Mouse (Mus musculus) lung, adult 2 months (tissue): ENCODE measurements around the gene Srp68. TPM values are rescaled to one million over a fixed set of nuclear protein-coding genes. Genes with fewer than 3 reads are reported as not detected.

Experiments
- DNase-seq: peaks from one replicate; pipeline ENCODE4 v3.0.0; 2022
- H3K4me1 ChIP-seq: fragments of 200-500 bp; 2 replicates; pipeline ENCODE4 v1.6.1; 2011; ENCODE audit warnings: low read length; ENCODE audit not compliant: control insufficient read depth, insufficient read depth
- H3K4me3 ChIP-seq: fragments of 200-500 bp; replicated peaks from 2 replicates; pipeline ENCODE3; 2011; ENCODE audit warnings: low read depth, mild to moderate bottlenecking, control low read depth, low read length; ENCODE audit errors: extremely low read depth
- CTCF ChIP-seq: fragments of 200-500 bp; IDR thresholded peaks from 2 replicates; pipeline ENCODE4 v1.5.1; 2011; ENCODE audit warnings: mild to moderate bottlenecking, low read length, control low read depth; ENCODE audit not compliant: insufficient read depth
- POLR2A ChIP-seq: fragments of 200-500 bp; IDR thresholded peaks from 2 replicates; pipeline ENCODE4 v1.6.1; 2011; ENCODE audit warnings: low read depth, mild to moderate bottlenecking, control low read depth, low read length, borderline replicate concordance; ENCODE audit errors: extremely low read depth
- WGBS: fragments of 180-500 bp; shearing (Covaris S2); methylation state at CpG from one replicate; pipeline ENCODE4 v1.1.7; 2018; 5-methylcytosine and 5-hydroxymethylcytosine counted together
- polyA plus RNA-seq: library from polyadenylated mRNA; depleted of rRNA; stranded (reverse); fragments of >200 nt; gene quantifications from 2 replicates; pipeline ENCODE4 v1.2.3, GENCODE M21; 2012; rRNA removed

The Srp68 gene
- polyA plus RNA-seq, 1 experiment: 42.9 TPM

DNA sequence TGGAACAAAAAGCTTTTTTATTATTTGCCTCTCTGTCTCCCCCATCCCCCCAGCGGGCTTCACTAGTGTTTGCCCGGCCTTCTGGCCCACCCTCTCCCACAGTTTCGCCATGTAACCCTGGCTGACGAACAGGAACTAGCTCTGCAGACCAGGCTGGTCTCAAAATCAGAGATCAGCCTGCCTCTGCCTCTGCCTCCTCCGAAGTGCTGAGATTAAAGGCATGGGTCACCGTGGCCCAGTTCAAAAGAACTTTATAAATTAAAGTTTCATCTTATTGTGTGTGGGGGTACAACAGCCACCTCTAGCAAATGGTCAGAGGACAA lies 76.5 kb downstream of the Srp68 start:
- peak overlapping the region; percentile 39 for H3K4me3 ChIP-seq
- H3K4me1 ChIP-seq: peaks cover 16% of the 10 kb centered on the region
- WGBS: 76% methylated on average over 6 of the region's 6 CpGs
- no peak for DNase-seq
- TF ChIP-seq POLR2A (no peak), CTCF (no peak)

DNA sequence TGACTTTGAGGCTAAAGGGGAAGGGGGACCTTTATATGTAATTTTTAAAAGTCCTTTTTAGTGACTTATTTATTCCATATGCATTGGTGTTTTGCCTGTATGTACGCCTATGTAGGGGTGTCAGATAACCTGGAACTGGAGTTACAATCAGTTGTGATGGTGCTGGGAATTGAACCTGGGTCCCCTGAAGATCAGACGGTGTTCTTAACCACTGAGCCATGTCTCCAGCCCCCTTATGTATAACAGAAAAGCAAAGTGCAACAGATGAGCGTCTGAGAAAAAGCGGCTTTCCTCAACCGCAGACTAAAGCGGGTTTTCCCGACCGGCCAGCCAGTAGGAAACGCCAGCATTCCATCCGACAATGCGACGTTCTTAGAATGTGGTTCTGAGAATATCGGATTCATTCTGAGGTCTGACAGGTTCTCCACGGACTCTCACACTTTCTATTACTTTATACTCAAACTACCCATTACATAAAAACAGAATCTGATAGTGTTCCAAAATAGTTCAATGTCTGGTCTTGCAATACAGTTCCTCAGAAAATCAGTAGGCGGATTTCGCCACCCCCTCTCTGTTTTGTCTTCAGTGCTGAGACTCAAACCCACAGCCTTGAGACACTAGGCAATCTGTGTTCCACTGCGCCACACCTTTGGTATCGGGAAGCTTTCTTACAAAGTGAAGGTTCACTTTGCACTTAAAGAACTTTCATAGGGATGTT lies 77.0 kb downstream of the Srp68 start:
- Histone ChIP-seq H3K4me3 (no peak overlapping the region), H3K4me1 (peaks cover 16% of the 10 kb centered on the region)
- 93% methylated on average over 18 of the region's 18 CpGs for WGBS
- DNase-seq: no peak
- TF ChIP-seq CTCF: no peak
- TF ChIP-seq POLR2A: no peak

DNA sequence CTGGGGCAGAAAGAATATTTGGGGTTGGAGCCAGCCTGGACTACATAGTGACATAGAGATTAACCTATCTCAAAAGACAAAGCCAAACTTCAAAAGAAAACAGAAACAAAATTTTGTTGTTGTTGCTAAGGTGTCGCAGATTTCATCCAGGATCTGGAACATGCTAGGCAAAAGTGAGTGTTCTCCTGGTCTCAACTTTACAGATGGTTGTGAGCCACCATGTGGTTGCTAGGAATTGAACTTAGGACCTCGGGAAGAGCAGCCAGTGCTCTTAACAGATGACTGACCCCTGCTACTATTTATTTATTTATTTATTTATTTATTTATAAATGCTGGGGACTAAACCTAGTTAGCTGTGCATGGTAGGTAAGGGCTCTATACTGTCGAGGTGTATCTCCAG lies 77.7 kb downstream of the Srp68 start:
- Histone ChIP-seq H3K4me3 (no peak overlapping the region), H3K4me1 (peaks cover 16% of the 10 kb centered on the region)
- TF ChIP-seq POLR2A (no peak), CTCF (no peak)
- WGBS: 77% methylated on average over 3 of the region's 3 CpGs
- no peak for DNase-seq

DNA sequence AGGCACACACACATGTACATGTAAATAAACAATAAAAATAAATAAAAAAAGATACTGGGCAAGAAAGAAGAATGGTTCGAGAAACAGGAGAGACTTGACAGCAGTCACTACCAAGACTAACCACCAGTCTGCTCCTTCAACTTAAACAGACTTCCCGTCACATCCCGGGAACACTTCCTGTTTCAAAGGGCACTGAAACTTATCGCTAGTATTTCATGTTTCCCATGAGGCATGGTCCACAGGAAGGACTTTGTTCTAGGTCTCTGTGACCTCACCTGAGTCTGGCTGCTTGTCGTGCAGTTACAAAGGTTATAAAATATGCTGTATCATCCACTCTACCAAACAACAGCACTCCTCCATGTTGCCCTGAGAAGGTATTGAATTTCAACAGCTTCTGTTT lies 78.8 kb downstream of the Srp68 start:
- 28% methylated on average over 5 of the region's 5 CpGs for WGBS
- DNase-seq: no peak
- H3K4me3 ChIP-seq: no peak overlapping the region
- peaks cover 16% of the 10 kb centered on the region for H3K4me1 ChIP-seq
- TF ChIP-seq CTCF (no peak), POLR2A (no peak)

Other genes starting within 250 kb of the Srp68 start
- gene H3f3b, start 246.3 kb downstream of the Srp68 start, polyA plus RNA-seq: 223 and 243 TPM in 2 replicates
- 48.6 and 54.0 TPM in 2 replicates for gene Unk, start 243.9 kb downstream of the Srp68 start, polyA plus RNA-seq
- 51.6 and 56.4 TPM in 2 replicates for gene Unc13d, start 196.3 kb downstream of the Srp68 start, polyA plus RNA-seq
- 257 and 267 TPM in 2 replicates for gene Wbp2, start 187.2 kb downstream of the Srp68 start, polyA plus RNA-seq
- gene Trim47, start 147.0 kb downstream of the Srp68 start, polyA plus RNA-seq: 44.6 and 55.5 TPM in 2 replicates
- gene Trim65, start 143.1 kb downstream of the Srp68 start, polyA plus RNA-seq: 17.3 and 21.4 TPM in 2 replicates
- 32.9 and 41.3 TPM in 2 replicates for gene Mrpl38, start 135.3 kb downstream of the Srp68 start, polyA plus RNA-seq
- gene Fbf1, start 106.1 kb downstream of the Srp68 start, polyA plus RNA-seq: 26.5 and 35.5 TPM in 2 replicates
- 26.9 and 29.3 TPM in 2 replicates for gene Ten1, start 75.4 kb downstream of the Srp68 start, polyA plus RNA-seq
- gene Acox1, start 75.2 kb downstream of the Srp68 start, polyA plus RNA-seq: 45.6 and 67.9 TPM in 2 replicates
- 3.6 and 16.8 TPM in 2 replicates for gene Evpl, start 36.1 kb downstream of the Srp68 start, polyA plus RNA-seq
- 0.10 and 0.18 TPM in 2 replicates for gene Galr2, start 6.7 kb upstream of the Srp68 start, polyA plus RNA-seq
- 29.9 and 33.2 TPM in 2 replicates for gene Exoc7, start 33.0 kb upstream of the Srp68 start, polyA plus RNA-seq
- gene Foxj1, start 61.2 kb upstream of the Srp68 start, polyA plus RNA-seq: 78.4 and 114 TPM in 2 replicates
- 3.0 and 3.6 TPM in 2 replicates for gene Rnf157, start 138.8 kb upstream of the Srp68 start, polyA plus RNA-seq
- 159 and 160 TPM in 2 replicates for gene Ubald2, start 159.9 kb upstream of the Srp68 start, polyA plus RNA-seq
- gene Qrich2, start 192.0 kb upstream of the Srp68 start, polyA plus RNA-seq: 0.11 and 0.18 TPM in 2 replicates
- 82.4 and 92.0 TPM in 2 replicates for gene Prpsap1, start 220.0 kb upstream of the Srp68 start, polyA plus RNA-seq